Mouse (Mus musculus): ENCODE data around the gene Abcc10.
A peak's percentile ranks its signal among the peaks of the same experiment; 100 is the strongest.

Abcc10 gene

GRCm38 (mm10) chr17:46327906-46328534 lies at the start of gene Abcc10:
Gene Abcc10 (minus strand): TSS chr17:46328352.
- peak; percentile 91 to 92 for DNase-seq (ENCODE audit: low spot score in 2 of 2)

GRCm38 (mm10) chr17:46371783-46372182 lies 43.6 kb upstream of the Abcc10 start:
- DNase-seq (ENCODE audit: low spot score in 2 of 2): no peak

- DNase-seq (ENCODE audit: low spot score in 2 of 2): no peak
These were observed 23.0 kb upstream of the Abcc10 start for GRCm38 (mm10) chr17:46351026-46351700.

- no peak for DNase-seq (ENCODE audit: low spot score in 2 of 2)
These were observed 13.1 kb upstream of the Abcc10 start for GRCm38 (mm10) chr17:46341208-46341607.

GRCm38 (mm10) chr17:46336475-46336874 lies 8.3 kb upstream of the Abcc10 start:
- DNase-seq (ENCODE audit: low spot score in 2 of 2): no peak

GRCm38 (mm10) chr17:46328723-46329122 lies 571 bp upstream of the Abcc10 start:
- DNase-seq (ENCODE audit: low spot score in 2 of 2): no peak

GRCm38 (mm10) chr17:46327413-46327905 lies 693 bp downstream of the Abcc10 start:
- DNase-seq (ENCODE audit: low spot score in 2 of 2): no peak

GRCm38 (mm10) chr17:46322046-46322823 lies 5.9 kb downstream of the Abcc10 start:
- no peak for DNase-seq (ENCODE audit: low spot score in 2 of 2)

- DNase-seq (ENCODE audit: low spot score in 2 of 2): no peak
These were observed 7.7 kb downstream of the Abcc10 start for GRCm38 (mm10) chr17:46320492-46320891.

- DNase-seq (ENCODE audit: low spot score in 2 of 2): no peak
These were observed 12.3 kb downstream of the Abcc10 start for GRCm38 (mm10) chr17:46315813-46316212.

- DNase-seq (ENCODE audit: low spot score in 2 of 2): no peak
These were observed 14.9 kb downstream of the Abcc10 start for GRCm38 (mm10) chr17:46313135-46313715.

- no peak for DNase-seq (ENCODE audit: low spot score in 2 of 2)
These were observed 17.6 kb downstream of the Abcc10 start for GRCm38 (mm10) chr17:46310515-46310914.

- DNase-seq (ENCODE audit: low spot score in 2 of 2): no peak
These were observed 18.3 kb downstream of the Abcc10 start for GRCm38 (mm10) chr17:46309835-46310234.

GRCm38 (mm10) chr17:46306956-46307355 lies 21.2 kb downstream of the Abcc10 start:
- no peak for DNase-seq (ENCODE audit: low spot score in 2 of 2)

GRCm38 (mm10) chr17:46304184-46304583 lies 24.0 kb downstream of the Abcc10 start:
- DNase-seq (ENCODE audit: low spot score in 2 of 2): no peak

- DNase-seq (ENCODE audit: low spot score in 2 of 2): no peak
These were observed 26.3 kb downstream of the Abcc10 start for GRCm38 (mm10) chr17:46301892-46302291.

- DNase-seq (ENCODE audit: low spot score in 2 of 2): peak; percentile 55 to 84
These were observed 29.8 kb downstream of the Abcc10 start for GRCm38 (mm10) chr17:46298220-46298913.

- DNase-seq (ENCODE audit: low spot score in 2 of 2): peak in 1 of 2 experiments; percentile 41
These were observed 30.6 kb downstream of the Abcc10 start, which contains the start of gene Dlk2 for GRCm38 (mm10) chr17:46297364-46298219. Gene Dlk2 (plus strand): TSS chr17:46297421.

- DNase-seq (ENCODE audit: low spot score in 2 of 2): no peak
These were observed 31.2 kb downstream of the Abcc10 start for GRCm38 (mm10) chr17:46297028-46297363.

- no peak for DNase-seq (ENCODE audit: low spot score in 2 of 2)
These were observed 31.6 kb downstream of the Abcc10 start for GRCm38 (mm10) chr17:46296601-46297000.

All from frontal cortex, postnatal 10 days (tissue).